Mouse (Mus musculus): Measurements from ENCODE around the gene A930033H14Rik.

A930033H14Rik gene

GRCm38 (mm10) chr10:69212542-69213440 lies at the start of gene A930033H14Rik:
Gene A930033H14Rik, minus strand, starts transcription at chr10:69213098.
- peak; percentile 88 for DNase-seq (ENCODE audit: low spot score)

DNA sequence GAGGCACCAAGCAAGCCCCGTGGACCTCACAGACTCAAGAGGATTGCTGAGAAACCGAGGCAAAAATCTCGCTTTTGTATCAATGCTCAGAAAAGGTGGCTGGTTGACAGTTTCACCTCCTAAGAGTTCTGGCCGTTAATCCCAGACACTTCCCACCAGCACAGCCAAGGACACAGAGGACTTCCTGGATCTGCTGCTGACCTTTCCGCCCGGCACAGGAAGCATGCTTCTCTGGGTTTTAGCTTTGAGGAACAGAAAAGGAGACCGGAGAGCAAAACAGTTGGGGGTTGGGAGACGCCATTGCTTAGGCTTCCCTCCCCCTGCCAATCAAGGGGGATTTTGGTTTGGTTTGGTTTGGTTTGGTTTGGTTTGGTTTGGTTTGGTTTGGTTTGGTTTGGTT lies 47.0 kb upstream of the A930033H14Rik start:
- DNase-seq (ENCODE audit: low spot score) = no peak

GRCm38 (mm10) chr10:69259161-69259560 lies 46.3 kb upstream of the A930033H14Rik start:
- no peak for DNase-seq (ENCODE audit: low spot score)

DNA sequence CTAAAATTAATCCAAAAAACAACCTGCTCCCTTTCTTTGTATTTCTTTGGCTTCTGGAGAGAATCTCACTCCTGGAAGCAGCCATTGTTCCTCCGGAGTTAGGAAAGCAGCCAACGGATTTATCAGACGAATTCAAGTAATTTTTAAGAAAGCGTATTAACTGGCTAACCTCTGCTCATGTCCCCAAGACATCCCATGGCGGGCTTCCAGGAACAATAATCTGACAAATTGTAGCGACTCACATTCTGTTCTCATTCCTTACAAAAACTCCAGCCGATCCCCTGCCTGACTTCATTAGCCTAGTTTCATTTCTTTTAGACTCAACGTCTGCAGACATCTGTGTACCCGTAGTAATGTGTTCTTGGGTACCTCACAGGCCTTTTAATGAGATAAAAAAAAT lies 45.7 kb upstream of the A930033H14Rik start:
- DNase-seq (ENCODE audit: low spot score) = peak; percentile 60

- DNase-seq (ENCODE audit: low spot score) = peak; percentile 69
Observed at GRCm38 (mm10) chr10:69257592-69258133, 44.8 kb upstream of the A930033H14Rik start.

DNA sequence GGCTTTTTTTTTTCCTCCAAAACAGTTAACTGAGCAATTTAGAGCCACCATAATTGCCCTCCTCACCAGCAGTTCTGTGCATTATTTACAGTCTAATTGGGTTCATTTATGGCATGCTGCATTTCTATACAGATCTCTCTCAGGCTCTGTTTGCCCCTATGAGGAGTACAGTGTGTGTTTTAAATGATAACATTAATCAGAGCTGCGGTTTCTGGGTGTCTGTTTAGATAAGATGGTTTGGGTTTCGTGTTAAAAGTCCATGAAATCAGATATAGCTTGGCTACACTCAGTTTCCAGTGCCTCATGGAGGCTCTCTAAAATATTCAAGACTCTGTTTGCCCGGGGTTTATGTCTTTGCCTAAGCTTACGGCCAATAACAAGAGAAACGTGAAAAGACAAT lies 42.7 kb upstream of the A930033H14Rik start:
- no peak for DNase-seq (ENCODE audit: low spot score)

GRCm38 (mm10) chr10:69254390-69254847 lies 41.5 kb upstream of the A930033H14Rik start:
- no peak for DNase-seq (ENCODE audit: low spot score)

DNA sequence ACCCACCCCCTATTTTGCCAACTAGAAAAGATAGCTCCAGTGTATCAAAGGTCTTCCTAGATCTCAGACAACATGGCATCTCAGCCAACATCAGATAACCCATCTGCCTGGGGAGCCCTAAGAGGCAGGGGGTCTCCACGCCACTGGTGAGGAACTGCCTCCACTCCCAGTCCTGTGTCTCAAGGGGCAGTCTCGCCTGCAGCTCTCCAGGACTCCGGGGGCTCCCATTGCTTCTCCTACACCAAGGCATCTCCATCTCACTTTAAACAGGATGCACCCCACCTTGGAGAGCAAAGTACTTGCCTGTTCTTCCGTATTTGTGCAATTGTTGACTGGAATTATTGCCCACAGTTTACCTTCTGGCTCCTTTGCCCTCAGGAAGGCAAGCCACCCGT lies 40.8 kb upstream of the A930033H14Rik start:
- DNase-seq (ENCODE audit: low spot score) = no peak

GRCm38 (mm10) chr10:69253075-69253685 lies 40.3 kb upstream of the A930033H14Rik start:
- DNase-seq (ENCODE audit: low spot score) = peak; percentile 64

GRCm38 (mm10) chr10:69252112-69253074 lies 39.5 kb upstream of the A930033H14Rik start:
- no peak for DNase-seq (ENCODE audit: low spot score)

- no peak for DNase-seq (ENCODE audit: low spot score)
Observed at GRCm38 (mm10) chr10:69251254-69251653, 38.4 kb upstream of the A930033H14Rik start.

GRCm38 (mm10) chr10:69248261-69249160 lies 35.6 kb upstream of the A930033H14Rik start:
- no peak for DNase-seq (ENCODE audit: low spot score)

DNA sequence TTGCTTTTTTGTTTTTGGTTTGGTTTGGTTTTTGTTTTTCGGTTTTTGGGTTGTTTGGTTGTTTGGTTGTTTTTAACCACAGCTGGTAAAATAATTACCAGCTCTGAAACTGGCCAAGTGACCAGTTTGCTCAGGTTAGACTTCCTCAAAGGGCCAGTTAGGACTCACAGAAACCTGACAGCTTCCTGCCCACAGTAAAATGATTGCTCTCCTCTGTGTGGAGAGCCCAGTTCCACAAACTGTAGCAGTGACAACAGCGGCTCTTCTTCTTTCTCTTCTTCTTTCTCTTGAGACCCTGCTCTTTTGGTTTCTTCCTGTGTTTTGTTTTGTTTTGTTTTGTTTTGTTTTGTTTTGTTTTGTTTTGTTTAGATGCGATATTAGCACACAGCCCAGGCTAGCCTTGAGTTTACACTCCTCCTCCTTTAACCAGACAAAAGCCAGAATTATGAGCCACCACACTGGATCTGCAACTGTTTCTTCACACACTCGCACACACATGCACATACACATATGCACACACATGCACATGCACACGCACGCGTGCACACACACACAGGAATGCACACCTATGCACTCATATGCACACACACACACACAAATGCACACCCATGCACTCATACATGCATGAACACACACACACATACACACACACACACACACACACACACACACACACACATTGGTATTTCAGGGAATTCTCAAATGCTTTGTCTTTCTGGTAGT lies 34.6 kb upstream of the A930033H14Rik start:
- no peak for DNase-seq (ENCODE audit: low spot score)

DNA sequence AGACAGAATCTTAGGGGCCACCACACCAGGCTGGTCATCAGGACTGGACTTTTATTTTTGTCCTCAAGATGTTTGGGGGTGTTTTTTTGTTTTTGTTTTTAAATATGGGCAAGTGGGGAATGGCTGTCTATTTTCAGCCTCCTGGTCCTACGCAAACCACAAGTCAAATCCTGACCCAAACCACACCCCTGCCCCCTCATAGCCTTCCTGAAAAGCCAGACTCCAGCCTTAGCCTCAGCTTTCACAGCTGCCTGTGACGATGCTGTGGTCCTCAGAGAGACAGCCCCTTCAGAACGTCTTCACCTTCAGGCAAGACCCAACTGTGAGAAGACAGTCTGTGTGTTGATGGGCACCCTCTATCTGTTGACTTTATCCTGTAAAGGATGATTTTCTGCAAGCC lies 33.9 kb upstream of the A930033H14Rik start:
- no peak for DNase-seq (ENCODE audit: low spot score)

DNA sequence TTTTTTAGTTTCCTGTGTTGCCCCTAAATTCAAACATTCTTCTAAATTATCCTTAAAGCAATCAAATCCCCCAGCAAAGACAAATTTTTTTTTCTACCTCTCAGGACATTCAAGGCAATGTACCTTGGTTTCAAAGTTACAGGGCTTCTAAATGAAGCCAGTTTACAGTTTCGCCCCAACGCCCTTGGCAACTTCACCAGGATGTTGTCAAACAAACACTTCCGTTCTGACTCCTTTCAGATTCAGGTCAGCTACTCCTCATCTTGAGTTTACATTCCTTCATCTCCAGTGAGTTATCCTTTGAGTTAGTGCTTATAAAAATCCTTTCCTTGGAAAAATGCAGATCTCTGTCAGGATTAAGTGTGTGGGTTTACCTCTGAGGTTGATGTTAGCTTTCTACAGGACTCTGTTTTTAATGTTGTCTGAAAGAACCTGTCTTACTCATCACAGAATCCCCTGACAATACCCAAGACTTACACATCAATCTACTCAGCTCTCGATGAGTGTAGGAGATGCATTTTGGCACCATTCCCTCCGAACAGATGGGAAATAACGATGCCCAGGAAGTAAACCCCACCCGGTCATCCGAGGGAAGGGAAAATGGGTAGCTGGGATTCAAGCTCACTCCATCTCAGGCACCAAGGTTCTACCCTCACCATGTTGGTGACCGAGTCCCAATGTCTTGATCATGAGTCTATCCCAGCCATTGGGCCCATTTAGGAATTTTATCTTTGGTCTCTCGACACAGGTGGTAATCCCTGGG lies 33.2 kb upstream of the A930033H14Rik start:
- no peak for DNase-seq (ENCODE audit: low spot score)

GRCm38 (mm10) chr10:69245151-69245550 lies 32.3 kb upstream of the A930033H14Rik start:
- DNase-seq (ENCODE audit: low spot score) = no peak

DNA sequence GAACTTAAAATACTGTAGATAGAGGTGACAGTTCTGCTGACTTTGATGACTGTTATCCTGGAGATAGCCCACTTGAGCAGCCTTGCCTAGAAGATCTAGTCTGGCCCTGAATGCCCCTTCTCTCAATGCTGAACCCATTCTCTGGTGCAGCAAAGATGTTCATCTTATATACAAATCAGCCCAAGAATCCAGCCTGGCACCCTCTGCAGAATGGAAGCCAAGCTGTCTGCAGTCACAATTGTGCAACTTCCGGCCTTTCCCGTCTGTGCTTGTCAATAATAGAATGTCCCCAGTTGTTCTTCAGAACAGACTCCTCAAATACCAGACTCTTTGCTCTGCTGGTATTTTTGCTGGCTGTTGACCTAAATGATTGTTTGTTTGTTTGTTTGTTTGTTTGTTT lies 27.6 kb upstream of the A930033H14Rik start:
- DNase-seq (ENCODE audit: low spot score) = peak; percentile 80

DNA sequence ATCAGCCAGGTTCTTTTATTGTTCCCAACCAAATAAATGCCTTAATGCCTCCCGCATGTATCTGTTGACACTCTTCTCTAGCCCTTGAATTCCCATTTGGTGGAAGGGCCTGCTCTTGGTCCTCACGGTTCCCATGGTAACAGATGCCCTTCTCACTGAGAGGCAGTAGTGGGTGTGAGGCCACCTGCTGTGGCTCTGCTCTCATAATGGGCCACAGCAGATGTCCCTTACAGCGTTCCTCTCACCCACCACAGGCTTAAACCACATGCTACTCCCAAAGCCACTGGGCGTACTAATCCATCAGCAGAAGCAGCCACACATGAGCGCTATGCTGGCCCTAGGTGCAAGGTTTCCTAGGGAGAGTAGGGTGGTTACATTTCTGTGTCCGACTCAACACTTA lies 25.4 kb upstream of the A930033H14Rik start:
- no peak for DNase-seq (ENCODE audit: low spot score)

DNA sequence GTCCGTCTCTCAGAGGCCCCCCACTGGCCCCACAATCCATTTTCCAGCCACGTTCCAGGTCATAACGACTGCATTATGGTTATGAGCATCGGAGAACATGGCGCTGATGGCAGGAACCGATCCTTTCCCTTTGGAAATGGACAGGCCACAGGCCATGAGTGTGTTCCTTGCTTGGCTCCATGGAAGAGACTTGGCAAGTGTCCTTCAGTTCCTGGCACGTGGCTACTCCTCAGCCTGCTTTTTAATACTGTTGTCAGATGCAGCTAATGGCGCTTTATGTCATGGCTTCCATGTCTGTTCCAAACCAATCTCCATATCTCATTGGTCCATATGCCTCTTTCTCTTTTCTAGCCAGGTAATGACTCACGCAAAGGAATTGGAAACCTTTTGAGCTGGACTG lies 24.9 kb upstream of the A930033H14Rik start:
- DNase-seq (ENCODE audit: low spot score) = peak; percentile 21
